Mouse (Mus musculus) neural tube, embryonic 11.5 days (tissue): ENCODE data around the gene Ptpre. TPM values are rescaled to one million over a fixed set of nuclear protein-coding genes. Genes with fewer than 3 reads are reported as not detected.

ENCODE experiments used
- ATAC-seq: fragments of 200-750 bp; cut with Nextera tagmentation; 2 replicates; pipeline ENCODE4 v1.8.0; 2017; ENCODE audit warnings: moderate number of reproducible peaks, mild to moderate bottlenecking, moderate TSS enrichment, moderate library complexity; ENCODE audit not compliant: insufficient read depth, low FRiP score, low TSS enrichment
- DNase-seq: peaks from one replicate; pipeline ENCODE4 v3.0.0-alpha.2; 2015; ENCODE audit warnings: low spot score
- H3K27ac ChIP-seq: fragments of 300-500 bp; sonication (generic); 2 replicates; pipeline ENCODE4 v1.5.1; 2014; ENCODE audit warnings: low read depth, mild to moderate bottlenecking, low read length
- H3K27me3 ChIP-seq: fragments of 300-500 bp; sonication (generic); 2 replicates; pipeline ENCODE4 v1.6.1; 2014; ENCODE audit warnings: mild to moderate bottlenecking, low read length, mixed read lengths; ENCODE audit not compliant: control insufficient read depth, insufficient read depth
- H3K36me3 ChIP-seq: fragments of 300-500 bp; sonication (generic); 2 replicates; pipeline ENCODE4 v1.6.1; 2014; ENCODE audit warnings: mild to moderate bottlenecking, low read length, moderate library complexity, mixed read lengths; ENCODE audit not compliant: control insufficient read depth, insufficient read depth
- H3K4me1 ChIP-seq: fragments of 300-500 bp; sonication (generic); 2 replicates; pipeline ENCODE4 v1.6.1; 2014; ENCODE audit warnings: low read length, mixed read lengths; ENCODE audit not compliant: control insufficient read depth, insufficient read depth
- H3K4me2 ChIP-seq: fragments of 300-500 bp; sonication (generic); 2 replicates; pipeline ENCODE4 v1.6.1; 2014; ENCODE audit warnings: low read depth, mild to moderate bottlenecking, moderate library complexity
- H3K4me3 ChIP-seq: fragments of 300-500 bp; sonication (generic); 2 replicates; pipeline ENCODE4 v1.5.1; 2014; ENCODE audit warnings: low read depth, low read length
- H3K9ac ChIP-seq: fragments of 300-500 bp; sonication (generic); 2 replicates; pipeline ENCODE4 v1.6.1; 2014; ENCODE audit warnings: mild to moderate bottlenecking, low read length
- H3K9me3 ChIP-seq: fragments of 300-500 bp; sonication (generic); 2 replicates; pipeline ENCODE4 v1.6.1; 2016; ENCODE audit warnings: low read length; ENCODE audit not compliant: control insufficient read depth
- WGBS: fragments of 180-500 bp; shearing (Covaris S2); extraction: QIAGEN DNeasy Blood & Tissue Kit; methylation state at CpG from one replicate; pipeline ENCODE4 v1.1.7; 2014; 5-methylcytosine and 5-hydroxymethylcytosine counted together
- polyA plus RNA-seq: library from polyadenylated mRNA; unstranded; fragments of >200 nt; fragmentation: Nextera tagmentation; extraction: Ambion mirVana; gene quantifications from 2 replicates; pipeline ENCODE4 v1.2.1, GENCODE M21; 2014

Gene Ptpre
- polyA plus RNA-seq, 1 experiment from 2014 or later: 0.97 TPM

- no peaks in the 10 kb centered on the region for H3K27me3 ChIP-seq
- peak overlapping the region; percentile 73 for H3K4me2 ChIP-seq
- peak overlapping the region; percentile 89 for H3K4me3 ChIP-seq
- ATAC-seq (peak; percentile 98), DNase-seq (peak; percentile 93)
- 0% methylated on average over 17 of the region's 28 CpGs for WGBS
- H3K4me1 ChIP-seq: peaks cover 7% of the 10 kb centered on the region
- H3K9me3 ChIP-seq: no peaks in the 10 kb centered on the region
- peak overlapping the region; percentile 60; the same call in 1 of the 2 replicates for H3K27ac ChIP-seq
- peak overlapping the region; percentile 83 for H3K9ac ChIP-seq
- no peaks in the 10 kb centered on the region for H3K36me3 ChIP-seq
Measured at GRCm38 (mm10) chr7:135716445-135716877, 179.2 kb downstream of the Ptpre start.

GRCm38 (mm10) chr7:135716968-135717557 is 179.8 kb downstream of the Ptpre start:
- Histone ChIP-seq H3K4me1 (peaks cover 7% of the 10 kb centered on the region), H3K4me2 (peak overlapping the region; percentile 73), H3K36me3 (no peaks in the 10 kb centered on the region), H3K27ac (no peak overlapping the region), H3K9me3 (no peaks in the 10 kb centered on the region), H3K4me3 (peak overlapping the region; percentile 89), H3K27me3 (no peaks in the 10 kb centered on the region), H3K9ac (no peak overlapping the region)
- 71% methylated on average over 7 of the region's 7 CpGs for WGBS
- ATAC-seq (no peak), DNase-seq (no peak)

GRCm38 (mm10) chr7:135721436-135721992 is 184.2 kb downstream of the Ptpre start:
- Histone ChIP-seq H3K4me3 (no peak overlapping the region), H3K27ac (0 out of 2 replicates have a peak overlapping the region, but pooled peaks have one; percentile 27), H3K9me3 (no peaks in the 10 kb centered on the region), H3K36me3 (no peaks in the 10 kb centered on the region), H3K9ac (no peak overlapping the region), H3K27me3 (no peaks in the 10 kb centered on the region), H3K4me1 (no peaks in the 10 kb centered on the region), H3K4me2 (no peak overlapping the region)
- WGBS: 69% methylated on average over 7 of the region's 7 CpGs
- DNase-seq: no peak
- no peak for ATAC-seq

GRCm38 (mm10) chr7:135722011-135722838 is 184.9 kb downstream of the Ptpre start:
- ATAC-seq: no peak
- 87% methylated on average over 6 of the region's 6 CpGs for WGBS
- Histone ChIP-seq H3K4me3 (no peak overlapping the region), H3K27ac (0 out of 2 replicates have a peak overlapping the region, but pooled peaks have one; percentile 27), H3K36me3 (no peaks in the 10 kb centered on the region), H3K9me3 (no peaks in the 10 kb centered on the region), H3K4me2 (no peak overlapping the region), H3K9ac (no peak overlapping the region), H3K27me3 (no peaks in the 10 kb centered on the region), H3K4me1 (no peaks in the 10 kb centered on the region)
- DNase-seq: no peak

- Histone ChIP-seq H3K4me2 (no peak overlapping the region), H3K27me3 (no peaks in the 10 kb centered on the region), H3K9me3 (no peaks in the 10 kb centered on the region), H3K4me1 (no peaks in the 10 kb centered on the region), H3K9ac (no peak overlapping the region), H3K4me3 (no peak overlapping the region), H3K27ac (no peak overlapping the region), H3K36me3 (no peaks in the 10 kb centered on the region)
- DNase-seq (no peak), ATAC-seq (no peak)
- WGBS: 76% methylated on average over 6 of the region's 6 CpGs
Measured at GRCm38 (mm10) chr7:135723672-135724341, 186.5 kb downstream of the Ptpre start.

GRCm38 (mm10) chr7:135726707-135727106 is 189.4 kb downstream of the Ptpre start:
- no peak overlapping the region for H3K4me2 ChIP-seq
- no peak overlapping the region for H3K27ac ChIP-seq
- H3K9me3 ChIP-seq: no peaks in the 10 kb centered on the region
- DNase-seq: no peak
- H3K36me3 ChIP-seq: no peaks in the 10 kb centered on the region
- WGBS: 85% methylated on average over 1 of the region's 1 CpGs
- no peaks in the 10 kb centered on the region for H3K27me3 ChIP-seq
- no peak overlapping the region for H3K9ac ChIP-seq
- no peak for ATAC-seq
- H3K4me1 ChIP-seq: no peaks in the 10 kb centered on the region
- H3K4me3 ChIP-seq: no peak overlapping the region

GRCm38 (mm10) chr7:135728038-135728437 is 190.8 kb downstream of the Ptpre start:
- DNase-seq: no peak
- H3K4me3 ChIP-seq: no peak overlapping the region
- WGBS: 94% methylated on average over 12 of the region's 12 CpGs
- no peak overlapping the region for H3K27ac ChIP-seq
- H3K27me3 ChIP-seq: no peaks in the 10 kb centered on the region
- no peak overlapping the region for H3K4me2 ChIP-seq
- no peak overlapping the region for H3K9ac ChIP-seq
- no peaks in the 10 kb centered on the region for H3K36me3 ChIP-seq
- H3K9me3 ChIP-seq: no peaks in the 10 kb centered on the region
- no peaks in the 10 kb centered on the region for H3K4me1 ChIP-seq
- ATAC-seq: no peak

GRCm38 (mm10) chr7:135734379-135734778 is 197.1 kb downstream of the Ptpre start:
- Histone ChIP-seq H3K4me3 (no peak overlapping the region), H3K9ac (no peak overlapping the region), H3K36me3 (no peaks in the 10 kb centered on the region), H3K4me2 (no peak overlapping the region), H3K27ac (no peak overlapping the region), H3K9me3 (no peaks in the 10 kb centered on the region), H3K4me1 (no peaks in the 10 kb centered on the region), H3K27me3 (no peaks in the 10 kb centered on the region)
- 89% methylated on average over 5 of the region's 5 CpGs for WGBS
- no peak for DNase-seq
- ATAC-seq: no peak
